Mouse (Mus musculus) heart, embryonic 14.5 days (tissue): ENCODE measurements around the gene Coq4. TPM values are rescaled to one million over a fixed set of nuclear protein-coding genes. Genes with fewer than 3 reads are reported as not detected.

Experiments
- ATAC-seq: fragments of 200-750 bp; cut with Nextera tagmentation; 2 replicates; pipeline ENCODE4 v1.8.0; 2017; ENCODE audit warnings: low read depth, moderate TSS enrichment; ENCODE audit not compliant: insufficient number of reproducible peaks, insufficient read depth, low FRiP score
- H3K27ac ChIP-seq, 2 experiments: fragments of 200-500 bp in 1 of 2; fragments of 300-500 bp in 1 of 2; sonication (generic) in 1 of 2; replicated peaks in 1 of 2; 2 replicates each; pipeline ENCODE4 v1.5.1; 2012 to 2014; ENCODE audit warnings: low read depth in 2 of 2, low read length in 2 of 2, control low read depth in 1 of 2, mild to moderate bottlenecking in 1 of 2, mixed read lengths in 1 of 2; ENCODE audit not compliant: control insufficient read depth in 1 of 2, insufficient read depth in 1 of 2
- H3K27me3 ChIP-seq: fragments of 300-500 bp; sonication (generic); 2 replicates; pipeline ENCODE4 v1.6.1; 2014; ENCODE audit warnings: mild to moderate bottlenecking, low read length, control low read depth; ENCODE audit not compliant: control insufficient read depth, insufficient read depth
- H3K36me3 ChIP-seq: fragments of 300-500 bp; sonication (generic); 2 replicates; pipeline ENCODE4 v1.6.1; 2014; ENCODE audit warnings: mild to moderate bottlenecking, control low read depth, low read length, mixed read lengths; ENCODE audit not compliant: control insufficient read depth, insufficient read depth
- H3K4me1 ChIP-seq, 2 experiments: fragments of 200-500 bp in 1 of 2; fragments of 300-500 bp in 1 of 2; sonication (generic) in 1 of 2; 2 replicates each; pipeline ENCODE4 v1.6.1; 2012 to 2014; ENCODE audit warnings: low read length in 2 of 2, control low read depth in 1 of 2, mixed read lengths in 1 of 2; ENCODE audit not compliant: control insufficient read depth in 2 of 2, insufficient read depth in 2 of 2
- H3K4me2 ChIP-seq: fragments of 300-500 bp; sonication (generic); 2 replicates; pipeline ENCODE4 v1.6.1; 2014; ENCODE audit warnings: mild to moderate bottlenecking, low read length
- H3K4me3 ChIP-seq, 2 experiments: fragments of 200-500 bp in 1 of 2; fragments of 300-500 bp in 1 of 2; sonication (generic) in 1 of 2; 2 replicates each; pipeline ENCODE4 v1.5.1; 2012 to 2014; ENCODE audit warnings: low read length in 2 of 2, mild to moderate bottlenecking in 2 of 2, control low read depth in 1 of 2, low read depth in 1 of 2, moderate library complexity in 1 of 2; ENCODE audit not compliant: control insufficient read depth in 1 of 2, insufficient read depth in 1 of 2
- H3K9ac ChIP-seq: fragments of 300-500 bp; sonication (generic); 2 replicates; pipeline ENCODE4 v1.6.1; 2014; ENCODE audit warnings: mild to moderate bottlenecking, low read length
- H3K9me3 ChIP-seq: fragments of 300-500 bp; sonication (generic); 2 replicates; pipeline ENCODE4 v1.6.1; 2016; ENCODE audit warnings: low read length, control low read depth; ENCODE audit not compliant: control insufficient read depth
- WGBS: fragments of 180-500 bp; shearing (Covaris S2); extraction: QIAGEN DNeasy Blood & Tissue Kit; methylation state at CpG from one replicate; pipeline ENCODE4 v1.1.7; 2014; 5-methylcytosine and 5-hydroxymethylcytosine counted together
- polyA plus RNA-seq: library from polyadenylated mRNA; unstranded; fragments of >200 nt; fragmentation: Nextera tagmentation; extraction: Ambion mirVana; gene quantifications from 2 replicates; pipeline ENCODE4 v1.2.1, GENCODE M21; 2014

The Coq4 gene
- polyA plus RNA-seq, 1 experiment from 2014 or later, result 33.4 TPM

GRCm38 (mm10) chr2:29820025-29820817 lies 32.9 kb downstream of the Coq4 start, which contains the start of gene Urm1:
TSS of gene Urm1 (plus strand) at chr2:29820075.
- 2% methylated on average over 35 of the region's 35 CpGs for WGBS
- peak; percentile 36 for ATAC-seq
- Histone ChIP-seq H3K36me3 (peaks cover 10% of the 10 kb centered on the region), H3K4me2 (peak within 1 kb of the TSS; percentile 67), H3K4me1 (peaks cover 10 to 18% of the 10 kb centered on the region in 2 experiments), H3K4me3 (peak within 1 kb of the TSS; percentile 41 to 55), H3K27ac (peak within 1 kb of the TSS; percentile 80 to 88), H3K9me3 (no peaks in the 10 kb centered on the region), H3K9ac (peak within 1 kb of the TSS; percentile 76), H3K27me3 (no peaks in the 10 kb centered on the region)

- Histone ChIP-seq H3K4me2 (peak overlapping the region; percentile 71), H3K9ac (peak overlapping the region; percentile 77), H3K4me3 (peak overlapping the region; percentile 80 to 94), H3K36me3 (0 out of 2 replicates have a peak, but pooled peaks cover 8% of the 10 kb centered on the region), H3K4me1 (peaks cover 0 to 10% of the 10 kb centered on the region in 2 experiments; a peak in 2 of 4 replicates), H3K27me3 (no peaks in the 10 kb centered on the region), H3K9me3 (no peaks in the 10 kb centered on the region), H3K27ac (peak overlapping the region; percentile 90 to 96)
- ATAC-seq, result no peak
- 15% methylated on average over 11 of the region's 11 CpGs for WGBS
Observed at GRCm38 (mm10) chr2:29826318-29826925, 39.1 kb downstream of the Coq4 start.

GRCm38 (mm10) chr2:29826926-29827708 lies 39.8 kb downstream of the Coq4 start:
- peak; percentile 93 for ATAC-seq
- Histone ChIP-seq H3K36me3 (0 out of 2 replicates have a peak, but pooled peaks cover 8% of the 10 kb centered on the region), H3K27me3 (no peaks in the 10 kb centered on the region), H3K4me2 (peak overlapping the region; percentile 83), H3K9me3 (no peaks in the 10 kb centered on the region), H3K4me1 (peaks cover 0 to 10% of the 10 kb centered on the region in 2 experiments; a peak in 2 of 4 replicates), H3K9ac (peak overlapping the region; percentile 91), H3K27ac (peak overlapping the region; percentile 90 to 96), H3K4me3 (peak overlapping the region; percentile 82 to 94)
- under 1% methylated on average over 48 of the region's 48 CpGs for WGBS

- H3K4me1 ChIP-seq, result peaks cover 0 to 10% of the 10 kb centered on the region in 2 experiments; a peak in 2 of 4 replicates
- no peaks in the 10 kb centered on the region for H3K9me3 ChIP-seq
- H3K27ac ChIP-seq, result peak overlapping the region in 1 of 2 experiments; percentile 41; a peak in 1 of 4 replicates
- peak overlapping the region; percentile 83 for H3K4me2 ChIP-seq
- peak overlapping the region; percentile 91 for H3K9ac ChIP-seq
- H3K27me3 ChIP-seq, result no peaks in the 10 kb centered on the region
- no peak for ATAC-seq
- H3K36me3 ChIP-seq, result 0 out of 2 replicates have a peak, but pooled peaks cover 11% of the 10 kb centered on the region
- peak overlapping the region; percentile 82 to 94 for H3K4me3 ChIP-seq
- 4% methylated on average over 12 of the region's 12 CpGs for WGBS
Observed at GRCm38 (mm10) chr2:29827709-29828024, 40.4 kb downstream of the Coq4 start.

DNA sequence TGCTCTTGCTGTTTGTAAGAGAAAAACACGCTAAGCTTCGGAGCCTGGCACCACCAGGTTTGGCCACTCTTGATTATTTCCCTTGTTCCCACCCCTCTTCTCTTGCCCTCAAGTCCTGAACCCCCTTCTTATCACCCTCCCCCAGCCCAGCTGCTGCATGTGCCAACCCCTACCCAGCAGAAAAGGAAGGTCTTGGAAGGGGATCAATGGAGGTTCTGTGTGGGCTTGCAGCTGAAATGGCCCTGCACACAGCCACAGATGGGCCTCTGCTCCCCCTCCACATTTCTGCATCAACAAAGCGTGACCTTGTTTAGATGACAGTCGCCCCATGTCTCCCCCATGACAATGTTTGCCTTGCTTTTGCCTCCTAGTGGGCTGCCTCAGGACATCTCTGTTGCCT lies 43.8 kb downstream of the Coq4 start:
- no peak overlapping the region for H3K4me3 ChIP-seq
- H3K27me3 ChIP-seq, result no peaks in the 10 kb centered on the region
- WGBS, result 87% methylated on average over 4 of the region's 4 CpGs
- H3K4me1 ChIP-seq, result peaks cover 0 to 10% of the 10 kb centered on the region in 2 experiments; a peak in 2 of 4 replicates
- peaks cover 40% of the 10 kb centered on the region for H3K36me3 ChIP-seq
- no peak overlapping the region for H3K27ac ChIP-seq
- H3K9me3 ChIP-seq, result no peaks in the 10 kb centered on the region
- no peak overlapping the region for H3K9ac ChIP-seq
- no peak overlapping the region for H3K4me2 ChIP-seq
- ATAC-seq, result no peak

DNA sequence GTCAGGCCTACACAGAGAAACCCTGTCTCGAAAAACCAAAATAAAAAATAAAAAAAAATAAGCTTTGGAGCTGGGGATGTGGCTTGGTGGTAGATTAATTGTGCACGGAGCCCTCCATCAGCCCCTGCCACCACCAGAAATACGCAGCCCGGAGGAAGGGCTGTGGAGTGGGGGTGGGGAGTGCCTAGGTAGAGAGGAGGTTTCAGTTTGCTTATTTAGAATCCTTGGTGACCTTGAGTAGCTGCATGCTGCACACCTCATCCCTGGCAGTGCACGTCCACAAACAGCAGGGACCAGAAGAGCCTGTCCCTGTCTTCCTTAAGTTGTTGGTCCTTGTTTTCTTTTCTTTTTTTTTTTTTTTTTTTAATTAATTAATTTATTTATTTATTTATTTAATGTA lies 46.5 kb downstream of the Coq4 start:
- 95% methylated on average over 5 of the region's 5 CpGs for WGBS

GRCm38 (mm10) chr2:29835391-29835899 lies 48.2 kb downstream of the Coq4 start:
- H3K36me3 ChIP-seq, result peaks cover 55% of the 10 kb centered on the region
- ATAC-seq, result no peak
- H3K4me1 ChIP-seq, result no peaks in the 10 kb centered on the region
- no peak overlapping the region for H3K4me3 ChIP-seq
- no peaks in the 10 kb centered on the region for H3K9me3 ChIP-seq
- H3K27ac ChIP-seq, result no peak overlapping the region
- H3K4me2 ChIP-seq, result no peak overlapping the region
- H3K27me3 ChIP-seq, result no peaks in the 10 kb centered on the region
- no peak overlapping the region for H3K9ac ChIP-seq
- WGBS, result 66% methylated on average over 2 of the region's 2 CpGs

More for the DNA sequence above, 46.5 kb downstream of the Coq4 start:
- Histone ChIP-seq H3K27ac (no peak overlapping the region), H3K9me3 (no peaks in the 10 kb centered on the region), H3K4me2 (no peak overlapping the region), H3K4me1 (no peaks in the 10 kb centered on the region), H3K36me3 (peaks cover 47% of the 10 kb centered on the region), H3K9ac (no peak overlapping the region), H3K27me3 (no peaks in the 10 kb centered on the region), H3K4me3 (no peak overlapping the region)
- ATAC-seq, result no peak
